In genomic region chr10:128444354-128444753, GRCm38 (mm10) we compare ENCODE assay signal across 23 mouse cellular contexts. TPM values are rescaled to one million over a fixed set of nuclear protein-coding genes. Genes with fewer than 3 reads are reported as not detected.
DNase-seq lines count a peak whose midpoint lies in the region; ATAC-seq and TF ChIP-seq lines count a peak whose summit lies in the region.
"Had no signal": no experiment of that assay in that cellular context is flagged by ENCODE, and none has a peak within 500 bp of the region (broad histone marks: within the 10 kb centered on the region; RNA-seq: fewer than 3 reads in every experiment).

No protein-coding gene starts in this region.

- no peak overlapping the region for H3K4me2 ChIP-seq in kidney, embryonic 15.5 days
- H3K4me2 ChIP-seq in kidney, postnatal 0 days (ENCODE audit: low read length): no peak overlapping the region
- H3K4me2 ChIP-seq: embryonic facial prominence, embryonic 12.5 days; forebrain, embryonic 12.5 days had no signal

- no peak for DNase-seq in kidney, adult 11 months
- peak; percentile 64 for DNase-seq in kidney, postnatal 0 days (ENCODE audit: low spot score)
- no peak for DNase-seq in kidney, postnatal 14 days
- DNase-seq in forebrain, embryonic 10.5 days (ENCODE audit: extremely low spot score, low spot score): no peak
- DNase-seq: adrenal gland, adult 2 months; adrenal gland, postnatal 10 days; adrenal gland, postnatal 25 days; cerebellum, adult 11 months; cerebellum, adult 18-20 months; cerebellum, adult 8-10 months; cerebellum, adult 9-11 months; cerebellum, postnatal 14 days; cerebellum, postnatal 36 days had no signal

- no peaks in the 10 kb centered on the region for H3K27me3 ChIP-seq in kidney, embryonic 15.5 days
- no peaks in the 10 kb centered on the region for H3K27me3 ChIP-seq in kidney, postnatal 0 days (ENCODE audit: insufficient read depth, low read length)
- no peaks in the 10 kb centered on the region for H3K27me3 ChIP-seq in forebrain, embryonic 10.5 days (ENCODE audit: poor library complexity, severe bottlenecking)
- H3K27me3 ChIP-seq: embryonic facial prominence, embryonic 12.5 days; forebrain, embryonic 12.5 days had no signal

- H3K9ac ChIP-seq in kidney, embryonic 15.5 days: no peak overlapping the region
- no peak overlapping the region for H3K9ac ChIP-seq in kidney, postnatal 0 days (ENCODE audit: low read depth, low read length)
- H3K9ac ChIP-seq: embryonic facial prominence, embryonic 12.5 days; forebrain, embryonic 12.5 days had no signal

- H3K4me3 ChIP-seq in kidney, embryonic 15.5 days (replicated peaks): no peak overlapping the region
- no peak overlapping the region for H3K4me3 ChIP-seq in kidney, postnatal 0 days (replicated peaks; ENCODE audit: low read depth, low read length)
- H3K4me3 ChIP-seq in forebrain, embryonic 10.5 days: no peak overlapping the region
- H3K4me3 ChIP-seq: embryonic facial prominence, embryonic 10.5 days; embryonic facial prominence, embryonic 12.5 days; forebrain, embryonic 12.5 days had no signal

- 33% methylated on average over 6 of the region's 6 CpGs for WGBS in kidney, embryonic 15.5 days
- 33% methylated on average over 6 of the region's 6 CpGs for WGBS in kidney, postnatal 0 days
- WGBS in forebrain, embryonic 10.5 days: 77% methylated on average over 6 of the region's 6 CpGs

- peaks cover 20% of the 10 kb centered on the region for H3K4me1 ChIP-seq in kidney, embryonic 15.5 days
- no peaks in the 10 kb centered on the region for H3K4me1 ChIP-seq in kidney, postnatal 0 days (replicated peaks; ENCODE audit: insufficient read depth, low read length)
- H3K4me1 ChIP-seq in forebrain, embryonic 10.5 days: no peaks in the 10 kb centered on the region
- H3K4me1 ChIP-seq: embryonic facial prominence, embryonic 12.5 days; forebrain, embryonic 12.5 days had no signal

- no peak for TF ChIP-seq CTCF in kidney, postnatal 0 days (IDR thresholded peaks at IDR 0.05; ENCODE audit: low read depth)

- H3K9me3 ChIP-seq in kidney, embryonic 15.5 days (replicated peaks): no peaks in the 10 kb centered on the region
- H3K9me3 ChIP-seq in kidney, postnatal 0 days (replicated peaks; ENCODE audit: low read length): no peaks in the 10 kb centered on the region
- no peaks in the 10 kb centered on the region for H3K9me3 ChIP-seq in forebrain, embryonic 10.5 days
- H3K9me3 ChIP-seq: embryonic facial prominence, embryonic 10.5 days; embryonic facial prominence, embryonic 12.5 days; forebrain, embryonic 12.5 days had no signal

- H3K27ac ChIP-seq in kidney, embryonic 15.5 days: peak overlapping the region; percentile 49
- H3K27ac ChIP-seq in kidney, postnatal 0 days: no peak overlapping the region
- no peak overlapping the region for H3K27ac ChIP-seq in forebrain, embryonic 10.5 days
- H3K27ac ChIP-seq: embryonic facial prominence, embryonic 10.5 days; embryonic facial prominence, embryonic 12.5 days; forebrain, embryonic 12.5 days had no signal

- peaks cover 31% of the 10 kb centered on the region for H3K36me3 ChIP-seq in kidney, embryonic 15.5 days
- 0 out of 2 replicates have a peak, but pooled peaks cover 6% of the 10 kb centered on the region for H3K36me3 ChIP-seq in kidney, postnatal 0 days (ENCODE audit: insufficient read depth, low read length)
- peaks cover 35% of the 10 kb centered on the region for H3K36me3 ChIP-seq in forebrain, embryonic 10.5 days (replicated peaks)

- peak; percentile 40; the same call in 1 of the 2 replicates for ATAC-seq in kidney, embryonic 15.5 days (replicated peaks; ENCODE audit: low FRiP score)
- ATAC-seq in kidney, postnatal 0 days (replicated peaks; ENCODE audit: low FRiP score, low read depth): no peak
- ATAC-seq in megakaryocyte-erythroid progenitor cell, adult 5-6 weeks (replicated peaks; ENCODE audit: low FRiP score, low TSS enrichment, poor library complexity, severe bottlenecking): peak; percentile 40; the same call in 1 of the 2 replicates
- ATAC-seq: forebrain, embryonic 14.5 days; forebrain, embryonic 16.5 days had no signal

RNA-seq across cellular contexts. Expression of gene Smarcc2, which starts 14.7 kb away (rescaled TPM):
- polyA plus RNA-seq in kidney, embryonic 15.5 days (2015; fragmentation: Nextera tagmentation; extraction: Ambion mirVana): 75.9 and 77.2 TPM in 2 replicates
- 40.5 and 44.9 TPM in 2 replicates for polyA plus RNA-seq in kidney, postnatal 0 days (2015; fragmentation: Nextera tagmentation; extraction: Ambion mirVana)
- 98.5 and 119 TPM in 2 replicates for total RNA-seq in megakaryocyte-erythroid progenitor cell, adult 5-6 weeks (2014; fragmentation: Nextera tagmentation)
- total RNA-seq in megakaryocyte-erythroid progenitor cell, adult 5-6 weeks (2017): 62.9 and 73.3 TPM in 2 replicates
- polyA plus RNA-seq in forebrain, embryonic 10.5 days (2016; fragmentation: Nextera tagmentation; extraction: Ambion mirVana): 72.0 and 73.6 TPM in 2 replicates

RNA-seq across cellular contexts. Expression of gene Rnf41, which starts 32.9 kb away (rescaled TPM):
- 45.1 and 45.9 TPM in 2 replicates for polyA plus RNA-seq in kidney, embryonic 15.5 days (2015; fragmentation: Nextera tagmentation; extraction: Ambion mirVana)
- 34.9 and 39.3 TPM in 2 replicates for polyA plus RNA-seq in kidney, postnatal 0 days (2015; fragmentation: Nextera tagmentation; extraction: Ambion mirVana)
- 20.9 and 21.6 TPM in 2 replicates for total RNA-seq in megakaryocyte-erythroid progenitor cell, adult 5-6 weeks (2014; fragmentation: Nextera tagmentation)
- 8.8 and 12.9 TPM in 2 replicates for total RNA-seq in megakaryocyte-erythroid progenitor cell, adult 5-6 weeks (2017)
- polyA plus RNA-seq in forebrain, embryonic 10.5 days (2016; fragmentation: Nextera tagmentation; extraction: Ambion mirVana): 40.9 and 42.9 TPM in 2 replicates

RNA-seq across cellular contexts. Expression of gene Nabp2, which starts 33.1 kb away (rescaled TPM):
- polyA plus RNA-seq in kidney, embryonic 15.5 days (2015; fragmentation: Nextera tagmentation; extraction: Ambion mirVana): 82.8 and 92.6 TPM in 2 replicates
- 82.4 and 85.5 TPM in 2 replicates for polyA plus RNA-seq in kidney, postnatal 0 days (2015; fragmentation: Nextera tagmentation; extraction: Ambion mirVana)
- total RNA-seq in megakaryocyte-erythroid progenitor cell, adult 5-6 weeks (2014; fragmentation: Nextera tagmentation): 63.0 and 130 TPM in 2 replicates
- 54.4 and 98.8 TPM in 2 replicates for total RNA-seq in megakaryocyte-erythroid progenitor cell, adult 5-6 weeks (2017)
- 161 and 164 TPM in 2 replicates for polyA plus RNA-seq in forebrain, embryonic 10.5 days (2016; fragmentation: Nextera tagmentation; extraction: Ambion mirVana)

RNA-seq across cellular contexts. Expression of gene Slc39a5, which starts 43.3 kb away (rescaled TPM):
- 41.5 and 47.1 TPM in 2 replicates for polyA plus RNA-seq in kidney, embryonic 15.5 days (2015; fragmentation: Nextera tagmentation; extraction: Ambion mirVana)
- 56.0 and 64.8 TPM in 2 replicates for polyA plus RNA-seq in kidney, postnatal 0 days (2015; fragmentation: Nextera tagmentation; extraction: Ambion mirVana)
- total RNA-seq in megakaryocyte-erythroid progenitor cell, adult 5-6 weeks (2014; fragmentation: Nextera tagmentation): not detected in 2 replicates
- not detected in 2 replicates for total RNA-seq in megakaryocyte-erythroid progenitor cell, adult 5-6 weeks (2017)
- 0.30 TPM in 1 of 2 replicates, not detected in the other for polyA plus RNA-seq in forebrain, embryonic 10.5 days (2016; fragmentation: Nextera tagmentation; extraction: Ambion mirVana)
- total RNA-seq: adrenal gland, adult 2 months; adrenal gland, postnatal 25 days; common myeloid progenitor, adult 5-6 weeks; MEL had no signal
- polyA plus RNA-seq: adrenal gland, adult 2 months; C2C12; embryonic facial prominence, embryonic 12.5 days; forebrain, embryonic 12.5 days; forebrain, embryonic 14.5 days had no signal

RNA-seq across cellular contexts. Expression of gene Myl6, which starts 49.6 kb away (rescaled TPM):
- polyA plus RNA-seq in kidney, embryonic 15.5 days (2015; fragmentation: Nextera tagmentation; extraction: Ambion mirVana): 1,170 and 1,259 TPM in 2 replicates
- polyA plus RNA-seq in kidney, postnatal 0 days (2015; fragmentation: Nextera tagmentation; extraction: Ambion mirVana): 1,410 and 1,495 TPM in 2 replicates
- 655 and 828 TPM in 2 replicates for total RNA-seq in megakaryocyte-erythroid progenitor cell, adult 5-6 weeks (2014; fragmentation: Nextera tagmentation)
- total RNA-seq in megakaryocyte-erythroid progenitor cell, adult 5-6 weeks (2017): 663 and 819 TPM in 2 replicates
- 712 and 780 TPM in 2 replicates for polyA plus RNA-seq in forebrain, embryonic 10.5 days (2016; fragmentation: Nextera tagmentation; extraction: Ambion mirVana)
